Mouse (Mus musculus) thymus, adult 2 months (tissue): ENCODE measurements around the gene Pi4ka. TPM values are rescaled to one million over a fixed set of nuclear protein-coding genes. Genes with fewer than 3 reads are reported as not detected.

ENCODE experiments used
- DNase-seq: peaks from one replicate; pipeline ENCODE4 v3.0.0; 2021
- H3K27ac ChIP-seq: fragments of 200-500 bp; 2 replicates; pipeline ENCODE4 v1.5.1; 2012; ENCODE audit warnings: low read length, control low read depth; ENCODE audit not compliant: control insufficient read depth, insufficient read depth
- H3K27me3 ChIP-seq: fragments of 200-500 bp; 2 replicates; pipeline ENCODE4 v1.6.1; 2012; ENCODE audit warnings: mild to moderate bottlenecking, low read length, moderate library complexity, mixed read lengths; ENCODE audit not compliant: control insufficient read depth, insufficient read depth
- H3K36me3 ChIP-seq: fragments of 200-500 bp; 2 replicates; pipeline ENCODE4 v1.6.1; 2012; ENCODE audit warnings: mild to moderate bottlenecking, low read length, moderate library complexity; ENCODE audit not compliant: control insufficient read depth, insufficient read depth
- H3K4me1 ChIP-seq: fragments of 200-500 bp; replicated peaks from 2 replicates; pipeline ENCODE4 v1.6.1; 2012; ENCODE audit warnings: low read length; ENCODE audit not compliant: control insufficient read depth, insufficient read depth
- H3K4me3 ChIP-seq: fragments of 200-500 bp; 2 replicates; pipeline ENCODE4 v1.5.1; 2012; ENCODE audit warnings: mild to moderate bottlenecking, low read length, control low read depth, moderate library complexity; ENCODE audit not compliant: control insufficient read depth, insufficient read depth
- CTCF ChIP-seq: fragments of 200-500 bp; IDR thresholded peaks from 2 replicates; pipeline ENCODE4 v1.5.1; 2012; ENCODE audit warnings: mild to moderate bottlenecking, control low read depth, low read length, moderate library complexity, borderline replicate concordance; ENCODE audit not compliant: control insufficient read depth, poor library complexity, insufficient read depth; ENCODE audit errors: extremely low read depth
- POLR2A ChIP-seq: fragments of 200-500 bp; IDR thresholded peaks from 2 replicates; pipeline ENCODE4 v1.6.1; 2012; ENCODE audit warnings: mild to moderate bottlenecking, low read length, control low read depth, moderate library complexity; ENCODE audit not compliant: control insufficient read depth, poor library complexity, insufficient read depth; ENCODE audit errors: extremely low read depth
- WGBS: fragments of 180-500 bp; shearing (Covaris S2); methylation state at CpG from one replicate; pipeline ENCODE4 v1.1.7; 2018; 5-methylcytosine and 5-hydroxymethylcytosine counted together
- polyA plus RNA-seq: library from polyadenylated mRNA; depleted of rRNA; stranded (reverse); fragments of >200 nt; gene quantifications from 2 replicates; pipeline ENCODE4 v1.2.3, GENCODE M21; 2012

Pi4ka gene
- polyA plus RNA-seq, 1 experiment, result 78.4 TPM

- no peak overlapping the region for H3K4me3 ChIP-seq
- H3K27me3 ChIP-seq, result no peaks in the 10 kb centered on the region
- peaks cover 28% of the 10 kb centered on the region for H3K36me3 ChIP-seq
- no peak for DNase-seq
- no peak overlapping the region for H3K27ac ChIP-seq
- H3K4me1 ChIP-seq, result no peaks in the 10 kb centered on the region
- 96% methylated on average over 2 of the region's 2 CpGs for WGBS
- TF ChIP-seq CTCF (no peak), POLR2A (no peak)
These were observed 119.0 kb downstream of the Pi4ka start for GRCm38 (mm10) chr16:17287103-17287502.

DNA sequence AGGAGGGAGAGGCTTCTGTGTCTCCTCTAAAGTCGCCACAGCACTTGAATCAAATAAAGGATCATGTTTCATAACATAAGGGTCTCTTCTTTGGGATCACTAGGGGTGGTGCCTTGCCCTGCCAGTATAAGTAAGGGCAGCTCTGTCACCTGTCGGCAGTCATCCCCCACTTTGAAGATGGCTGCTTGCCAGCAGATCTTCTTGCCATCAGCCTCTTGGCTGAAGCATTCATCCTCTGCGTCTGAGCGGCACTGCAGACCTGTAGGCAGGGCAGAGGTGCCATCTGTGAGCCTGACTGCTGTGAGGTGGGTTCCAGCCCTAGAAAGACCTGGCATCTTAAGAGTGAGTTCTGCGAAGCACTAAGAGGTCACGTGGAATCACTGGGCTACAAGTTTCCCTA lies 123.0 kb downstream of the Pi4ka start:
- Histone ChIP-seq H3K4me3 (no peak overlapping the region), H3K36me3 (peaks cover 20% of the 10 kb centered on the region), H3K27me3 (no peaks in the 10 kb centered on the region), H3K4me1 (peaks cover 2% of the 10 kb centered on the region), H3K27ac (no peak overlapping the region)
- DNase-seq, result no peak
- WGBS, result 89% methylated on average over 6 of the region's 6 CpGs
- TF ChIP-seq POLR2A, result no peak
- no peak for TF ChIP-seq CTCF

DNA sequence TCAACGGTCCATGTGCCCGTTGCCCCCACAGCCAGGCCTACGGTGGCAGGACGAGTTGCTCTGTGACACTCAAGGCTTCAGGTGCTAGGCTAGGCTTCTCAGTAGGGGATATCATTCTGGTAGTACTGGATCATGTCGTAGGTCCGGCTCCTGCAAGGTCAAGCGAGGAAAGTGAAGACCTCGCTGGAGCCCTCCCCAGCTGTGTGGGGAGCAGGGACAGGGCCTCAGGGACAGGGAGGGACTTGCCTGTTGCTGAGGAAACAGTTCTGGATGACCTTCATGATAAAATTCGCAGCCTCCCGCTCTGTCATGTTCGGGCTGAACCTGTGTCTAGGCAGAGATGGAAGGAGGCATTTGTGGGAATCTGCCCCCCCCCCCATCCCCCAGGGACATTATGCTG lies 125.6 kb downstream of the Pi4ka start:
- Histone ChIP-seq H3K27ac (no peak overlapping the region), H3K36me3 (peaks cover 20% of the 10 kb centered on the region), H3K27me3 (no peaks in the 10 kb centered on the region), H3K4me3 (no peak overlapping the region), H3K4me1 (peaks cover 16% of the 10 kb centered on the region)
- WGBS, result 96% methylated on average over 11 of the region's 11 CpGs
- TF ChIP-seq CTCF (no peak), POLR2A (no peak)
- no peak for DNase-seq

DNA sequence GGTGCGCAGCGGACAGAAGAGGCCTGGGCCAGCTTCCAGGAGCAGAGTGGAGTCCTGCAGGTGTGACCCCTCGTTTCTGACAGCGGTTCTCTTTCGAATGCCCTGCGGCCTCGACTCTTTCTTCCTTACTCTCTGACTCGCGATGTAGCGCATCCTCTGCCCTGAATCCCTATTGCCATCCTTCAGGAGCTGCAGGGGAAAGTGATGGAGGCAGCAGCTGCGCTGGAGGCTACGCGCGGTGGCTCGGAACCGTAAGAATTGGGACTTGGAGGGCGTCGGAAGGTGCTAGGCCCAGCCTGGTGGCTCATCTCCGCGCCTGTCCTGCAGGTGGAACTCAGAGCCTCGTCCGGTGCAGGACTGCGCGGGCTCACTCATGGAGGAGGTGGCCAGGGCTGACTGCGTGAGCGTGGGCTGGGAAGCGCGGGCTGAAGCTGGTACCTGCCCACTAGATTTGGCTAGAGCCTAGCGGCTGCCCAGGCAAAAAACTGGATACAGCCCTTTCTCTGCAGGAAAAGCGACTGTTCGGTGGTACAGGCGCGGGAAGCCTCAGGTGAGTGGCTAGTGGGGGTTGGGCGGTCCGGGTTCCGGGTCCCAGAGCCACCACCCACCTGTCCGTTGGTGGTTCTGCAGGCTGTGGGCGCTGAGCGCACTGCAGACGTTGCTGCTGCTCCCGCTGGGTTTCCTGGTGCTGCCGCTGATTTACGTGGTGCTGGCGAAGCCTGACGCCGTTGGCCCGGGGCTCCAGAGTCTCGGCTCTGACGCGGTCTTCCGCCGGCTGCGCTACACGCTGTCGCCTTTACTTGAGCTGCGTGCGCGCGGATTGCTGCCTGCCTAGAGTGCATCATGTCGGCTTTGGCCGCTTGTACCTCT lies 128.5 kb downstream of the Pi4ka start:
- WGBS, result 6% methylated on average over 61 of the region's 61 CpGs
- peak; percentile 65 for DNase-seq
- Histone ChIP-seq H3K36me3 (peaks cover 7% of the 10 kb centered on the region), H3K27me3 (no peaks in the 10 kb centered on the region), H3K4me3 (peak overlapping the region; percentile 69), H3K4me1 (peaks cover 16% of the 10 kb centered on the region), H3K27ac (no peak overlapping the region)
- TF ChIP-seq POLR2A (0 out of 2 replicates have a peak, but pooled peaks have one; percentile 19), CTCF (no peak)

DNA sequence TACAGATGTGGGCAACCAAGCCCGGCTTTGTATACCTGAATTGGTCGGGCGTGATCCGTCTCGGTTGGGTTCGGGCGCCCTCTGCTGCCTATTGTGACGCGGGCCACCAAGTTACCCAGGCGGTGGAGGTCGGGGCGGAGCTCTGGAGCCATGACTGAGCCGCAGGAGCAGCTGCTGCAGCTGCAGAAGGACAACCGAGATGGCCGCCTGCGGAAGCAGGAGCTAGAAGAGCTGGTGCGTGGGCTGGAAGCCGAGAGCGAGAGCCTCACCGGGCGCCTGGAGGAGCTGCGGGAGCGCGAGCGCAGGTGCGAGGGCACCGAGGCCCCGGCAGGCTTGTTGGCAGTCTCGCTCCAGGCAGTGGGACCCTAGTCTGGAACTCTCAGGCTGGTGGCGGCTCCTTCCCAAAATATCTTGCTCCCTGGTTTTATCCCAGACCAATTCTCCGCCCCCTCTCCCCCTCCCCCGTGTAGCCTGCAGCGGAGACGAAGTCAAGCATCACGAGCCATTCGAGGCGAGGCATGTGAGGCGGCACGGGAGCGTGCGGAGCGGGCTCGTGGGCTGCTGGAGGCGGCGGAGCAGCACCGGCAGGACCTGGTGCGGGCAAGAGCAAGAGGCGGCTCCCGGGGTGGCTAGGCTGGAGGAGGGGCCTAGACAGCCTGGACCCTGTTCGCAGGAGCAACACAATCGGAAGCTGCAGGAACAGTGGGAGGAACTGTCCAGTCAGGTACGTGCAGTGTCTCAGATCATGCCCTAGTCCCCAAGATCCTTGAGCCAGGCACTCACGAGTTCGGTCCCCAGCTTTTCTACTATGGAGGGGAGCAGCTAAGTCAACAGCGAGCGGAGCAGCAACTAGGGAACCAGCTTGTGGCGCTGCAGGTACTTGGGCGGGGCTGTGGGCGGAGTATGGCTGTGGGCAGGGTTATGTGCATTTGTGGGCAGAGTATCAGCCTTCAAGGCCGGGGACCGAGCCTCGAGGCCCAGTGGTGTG lies 129.7 kb downstream of the Pi4ka start:
- H3K36me3 ChIP-seq, result no peaks in the 10 kb centered on the region
- no peaks in the 10 kb centered on the region for H3K27me3 ChIP-seq
- peaks cover 16% of the 10 kb centered on the region for H3K4me1 ChIP-seq
- under 1% methylated on average over 61 of the region's 62 CpGs for WGBS
- DNase-seq, result peak; percentile 97
- H3K27ac ChIP-seq, result peak overlapping the region; percentile 60
- H3K4me3 ChIP-seq, result peak overlapping the region; percentile 69
- TF ChIP-seq CTCF (peak; percentile 89), POLR2A (peak; percentile 83)

- H3K4me1 ChIP-seq, result peaks cover 16% of the 10 kb centered on the region
- no peak for DNase-seq
- no peaks in the 10 kb centered on the region for H3K27me3 ChIP-seq
- 64% methylated on average over 7 of the region's 7 CpGs for WGBS
- H3K4me3 ChIP-seq, result peak within 1 kb of the TSS; percentile 69
- H3K36me3 ChIP-seq, result no peaks in the 10 kb centered on the region
- TF ChIP-seq CTCF (no peak), POLR2A (no peak)
- peak within 1 kb of the TSS; percentile 60 for H3K27ac ChIP-seq
These were observed 130.4 kb downstream of the Pi4ka start, which contains the start of gene Tmem191c for GRCm38 (mm10) chr16:17275721-17276120. Gene Tmem191c (plus strand): TSS chr16:17276077.
